Mouse (Mus musculus): ENCODE data around the gene Pdxp. TPM values are rescaled to one million over a fixed set of nuclear protein-coding genes. Genes with fewer than 3 reads are reported as not detected.

Gene Pdxp
- total and polyA plus RNA-seq, 3 experiments = 21.5 to 25.4 TPM; not detected in 1

- H3K4me1 ChIP-seq (ENCODE audit: control insufficient read depth in 1 of 2, insufficient read depth in 2 of 2, low read length in 2 of 2) = no peaks in the 10 kb centered on the region
- no peak overlapping the region for H3K9ac ChIP-seq (ENCODE audit: control insufficient read depth, low read depth, low read length, poor library complexity, severe bottlenecking)
- no peaks in the 10 kb centered on the region for H3K9me3 ChIP-seq (replicated peaks; ENCODE audit: insufficient read depth, low read length)
- no peaks in the 10 kb centered on the region for H3K36me3 ChIP-seq (ENCODE audit: control insufficient read depth in 1 of 2, insufficient read depth in 2 of 2, low read length in 2 of 2)
- TF ChIP-seq RAD21 (IDR thresholded peaks at IDR 0.05; ENCODE audit: low read depth, low read length) (peak; percentile 31), MAFK (IDR thresholded peaks at IDR 0.05; ENCODE audit: borderline replicate concordance, low read depth, low read length) (no peak), ZMIZ1 (IDR thresholded peaks at IDR 0.05; ENCODE audit: low read depth, low read length) (no peak), ELF1 (IDR thresholded peaks at IDR 0.05; ENCODE audit: low read depth, low read length) (no peak), GATA1 (IDR thresholded peaks at IDR 0.05; ENCODE audit: low read depth, low read length) (0 out of 2 replicates have a peak, but pooled peaks have one; percentile 21), CTCF (IDR thresholded peaks at IDR 0.05 in 2 of 3, conservative IDR thresholded peaks at IDR 0.05 in 1 of 3; ENCODE audit: control insufficient read depth in 1 of 3, insufficient read depth in 1 of 3, low read depth in 2 of 3, low read length in 3 of 3, poor library complexity in 1 of 3, severe bottlenecking in 1 of 3) (peak in 2 of 3 experiments; percentile 58 to 62; a peak in 4 of 6 replicates), MEF2A (IDR thresholded peaks at IDR 0.05; ENCODE audit: extremely low read depth, insufficient replicate concordance, low read depth, low read length, poor library complexity, severe bottlenecking) (no peak), NRF1 (IDR thresholded peaks at IDR 0.05; ENCODE audit: insufficient read depth, low read depth, low read length, poor library complexity, severe bottlenecking) (no peak), MYC (IDR thresholded peaks at IDR 0.05; ENCODE audit: low read depth, low read length) (no peak), SMC3 (IDR thresholded peaks at IDR 0.05; ENCODE audit: low read depth, low read length) (peak; percentile 31), SIN3A (IDR thresholded peaks at IDR 0.05; ENCODE audit: low read length) (no peak)
- H3K79me2 ChIP-seq (ENCODE audit: control insufficient read depth, insufficient read depth, low read length, poor library complexity) = no peaks in the 10 kb centered on the region
- DNase-seq (ENCODE audit: low read depth, low spot score) = peak; percentile 60
- no peaks in the 10 kb centered on the region for H3K27me3 ChIP-seq (ENCODE audit: control insufficient read depth in 1 of 2, insufficient read depth in 2 of 2, low read length in 2 of 2)
- no peak overlapping the region for H3K4me3 ChIP-seq (ENCODE audit: control insufficient read depth in 1 of 2, insufficient read depth in 1 of 2, low read depth in 2 of 2, low read length in 2 of 2)
- no peak overlapping the region for H3K27ac ChIP-seq (ENCODE audit: control insufficient read depth, low read depth, low read length)
Observed at GRCm38 (mm10) chr15:78956351-78956750, 42.6 kb downstream of the Pdxp start.

GRCm38 (mm10) chr15:78957021-78957420, 43.3 kb downstream of the Pdxp start:
- no peaks in the 10 kb centered on the region for H3K27me3 ChIP-seq (ENCODE audit: control insufficient read depth in 1 of 2, insufficient read depth in 2 of 2, low read length in 2 of 2)
- H3K4me3 ChIP-seq (ENCODE audit: control insufficient read depth in 1 of 2, insufficient read depth in 1 of 2, low read depth in 2 of 2, low read length in 2 of 2) = no peak overlapping the region
- DNase-seq (ENCODE audit: low read depth, low spot score) = no peak
- no peaks in the 10 kb centered on the region for H3K9me3 ChIP-seq (replicated peaks; ENCODE audit: insufficient read depth, low read length)
- H3K9ac ChIP-seq (ENCODE audit: control insufficient read depth, low read depth, low read length, poor library complexity, severe bottlenecking) = no peak overlapping the region
- no peak for TF ChIP-seq ZMIZ1 (IDR thresholded peaks at IDR 0.05; ENCODE audit: low read depth, low read length)
- H3K27ac ChIP-seq (ENCODE audit: control insufficient read depth, low read depth, low read length) = no peak overlapping the region
- H3K36me3 ChIP-seq (ENCODE audit: control insufficient read depth in 1 of 2, insufficient read depth in 2 of 2, low read length in 2 of 2) = no peaks in the 10 kb centered on the region
- no peaks in the 10 kb centered on the region for H3K79me2 ChIP-seq (ENCODE audit: control insufficient read depth, insufficient read depth, low read length, poor library complexity)
- H3K4me1 ChIP-seq (ENCODE audit: control insufficient read depth in 1 of 2, insufficient read depth in 2 of 2, low read length in 2 of 2) = no peaks in the 10 kb centered on the region

GRCm38 (mm10) chr15:78959537-78959936, 45.8 kb downstream of the Pdxp start:
- no peaks in the 10 kb centered on the region for H3K9me3 ChIP-seq (replicated peaks; ENCODE audit: insufficient read depth, low read length)
- H3K79me2 ChIP-seq (ENCODE audit: control insufficient read depth, insufficient read depth, low read length, poor library complexity) = no peaks in the 10 kb centered on the region
- H3K36me3 ChIP-seq (ENCODE audit: control insufficient read depth in 1 of 2, insufficient read depth in 2 of 2, low read length in 2 of 2) = no peaks in the 10 kb centered on the region
- no peaks in the 10 kb centered on the region for H3K4me1 ChIP-seq (ENCODE audit: control insufficient read depth in 1 of 2, insufficient read depth in 2 of 2, low read length in 2 of 2)
- H3K27ac ChIP-seq (ENCODE audit: control insufficient read depth, low read depth, low read length) = no peak overlapping the region
- H3K27me3 ChIP-seq (ENCODE audit: control insufficient read depth in 1 of 2, insufficient read depth in 2 of 2, low read length in 2 of 2) = no peaks in the 10 kb centered on the region
- no peak for DNase-seq (ENCODE audit: low read depth, low spot score)
- no peak overlapping the region for H3K4me3 ChIP-seq (ENCODE audit: control insufficient read depth in 1 of 2, insufficient read depth in 1 of 2, low read depth in 2 of 2, low read length in 2 of 2)
- no peak overlapping the region for H3K9ac ChIP-seq (ENCODE audit: control insufficient read depth, low read depth, low read length, poor library complexity, severe bottlenecking)
- no peak for TF ChIP-seq POLR2AphosphoS5 (IDR thresholded peaks at IDR 0.05; ENCODE audit: borderline replicate concordance, low read depth, low read length)
- TF ChIP-seq ZC3H11A (IDR thresholded peaks at IDR 0.05; ENCODE audit: low read depth, low read length) = no peak
- no peak for TF ChIP-seq TAL1 (IDR thresholded peaks at IDR 0.05; ENCODE audit: low read length)
- TF ChIP-seq CTCF (IDR thresholded peaks at IDR 0.05 in 2 of 3, conservative IDR thresholded peaks at IDR 0.05 in 1 of 3; ENCODE audit: control insufficient read depth in 1 of 3, insufficient read depth in 1 of 3, low read depth in 2 of 3, low read length in 3 of 3, poor library complexity in 1 of 3, severe bottlenecking in 1 of 3) = no peak
- TF ChIP-seq CHD1 (IDR thresholded peaks at IDR 0.05; ENCODE audit: low read depth, low read length) = no peak
- no peak for TF ChIP-seq HCFC1 (IDR thresholded peaks at IDR 0.05; ENCODE audit: low read depth, low read length)

Data from MEL (cell line).